Mouse (Mus musculus): ENCODE data around the gene Erich4. TPM values are rescaled to one million over a fixed set of nuclear protein-coding genes. Genes with fewer than 3 reads are reported as not detected.

Gene Erich4
- total RNA-seq (2021) (under 1 TPM in 1 of 2 experiments, not detected in 1; 0.47 TPM), polyA plus RNA-seq (2012; rRNA removed) (not detected in 2 replicates)
- long read RNA-seq, partial matches to known transcripts = 1 of 1 reads
- long read RNA-seq, other reads (novel, unspliced or antisense) = 0 of 1 reads

DNA sequence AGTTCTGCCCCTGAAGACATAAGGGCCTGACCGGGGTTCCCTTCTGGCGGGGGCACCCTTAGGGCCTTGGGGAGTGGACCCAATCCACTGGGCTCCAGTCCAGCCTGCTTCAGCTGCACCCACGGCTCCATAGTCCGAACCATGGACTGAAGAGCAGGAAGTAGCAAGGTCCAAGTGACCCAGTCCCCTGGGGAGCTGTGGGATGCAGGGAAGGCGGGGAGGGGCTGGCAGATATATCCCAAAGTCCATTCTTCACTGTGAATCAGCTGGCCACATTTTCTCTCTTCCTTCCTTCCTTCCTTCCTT is at the start of gene Erich4:
TSS of gene Erich4 (minus strand) at position 187 of the 306 bp plus-strand sequence.
- DNase-seq = peak in 1 of 2 experiments; percentile 4
- Histone ChIP-seq H3K36me3 (ENCODE audit: control insufficient read depth, insufficient read depth, low read length) (no peaks in the 10 kb centered on the region), H3K4me3 (no peak within 1 kb of the TSS), H3K27me3 (ENCODE audit: control insufficient read depth, insufficient read depth, low read length) (no peaks in the 10 kb centered on the region), H3K79me2 (replicated peaks; ENCODE audit: control insufficient read depth, insufficient read depth, low read length) (no peaks in the 10 kb centered on the region), H3K4me1 (ENCODE audit: control insufficient read depth, insufficient read depth, low read length) (peaks cover 1% of the 10 kb centered on the region; the same call in 1 of the 2 replicates), H3K9ac (ENCODE audit: low read depth, low read length) (no peak within 1 kb of the TSS), H3K27ac (no peak within 1 kb of the TSS)
- intact Hi-C loops (cut with DNase I) = loop anchor here (5.0 kb wide), 1 partner anchor 393 kb away; the partner anchor contains the start of genes Dedd2 and Zfp526
- 61% methylated on average over 5 of the region's 5 CpGs for WGBS
- no peak for TF ChIP-seq CTCF (IDR thresholded peaks at IDR 0.05)
- TF ChIP-seq POLR2A (IDR thresholded peaks at IDR 0.05; ENCODE audit: insufficient read depth, low read depth, low read length) = no peak
- TF ChIP-seq EP300 (IDR thresholded peaks at IDR 0.05; ENCODE audit: insufficient read depth, low read depth, low read length) = no peak

DNA sequence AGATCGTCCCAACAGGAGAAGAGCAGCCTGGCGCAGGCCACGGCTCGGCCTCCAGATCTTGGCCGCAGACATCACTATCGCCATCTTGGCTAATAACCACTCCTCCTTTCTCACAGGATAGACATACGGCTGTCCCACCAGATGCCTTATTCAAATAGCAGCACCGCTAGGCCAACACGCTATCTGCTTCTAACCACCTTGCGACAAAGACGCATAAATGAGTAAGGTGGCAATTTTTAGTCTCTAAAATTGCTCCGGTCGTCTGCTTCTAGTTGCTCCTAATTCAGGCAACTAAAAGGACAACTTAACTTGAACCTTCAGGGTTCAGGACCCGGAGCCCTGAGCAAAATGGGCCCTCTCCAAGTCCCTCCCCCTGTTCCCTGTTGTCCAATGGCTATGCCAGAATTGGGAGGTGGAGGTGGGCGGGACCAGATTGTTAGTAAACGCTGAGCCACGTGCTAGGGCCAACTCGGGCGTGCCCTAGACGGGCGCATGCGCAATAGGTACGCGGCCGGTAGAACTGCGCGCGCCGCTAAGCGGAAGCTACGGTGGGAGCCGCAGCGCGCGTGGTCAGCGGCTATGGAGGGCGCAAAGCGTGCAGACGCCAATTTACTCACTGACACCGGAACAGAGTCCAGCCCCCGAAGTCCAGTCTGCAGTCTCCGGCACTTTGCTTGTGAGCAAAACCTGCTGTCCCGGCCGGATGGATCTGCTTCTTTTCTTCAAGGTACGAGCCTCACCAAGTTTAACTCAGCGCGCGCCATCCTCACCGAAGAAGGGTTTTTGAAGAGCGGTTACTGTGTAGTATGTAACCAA is 43.2 kb upstream of the Erich4 start, which contains the start of the genes Bckdha and Exosc5:
TSS of gene Bckdha (minus strand) at position 325 of the 816 bp plus-strand sequence.
TSS of gene Exosc5 (plus strand) at position 508 of the 816 bp plus-strand sequence.
- peak; percentile 98 to 99 for DNase-seq
- peak; percentile 93 for TF ChIP-seq POLR2A (IDR thresholded peaks at IDR 0.05; ENCODE audit: insufficient read depth, low read depth, low read length)
- no peak for TF ChIP-seq CTCF (IDR thresholded peaks at IDR 0.05)
- peak; percentile 89 for TF ChIP-seq EP300 (IDR thresholded peaks at IDR 0.05; ENCODE audit: insufficient read depth, low read depth, low read length)
- Histone ChIP-seq H3K9ac (ENCODE audit: low read depth, low read length) (peak within 1 kb of the TSS; percentile 72), H3K79me2 (replicated peaks; ENCODE audit: control insufficient read depth, insufficient read depth, low read length) (no peaks in the 10 kb centered on the region; the same call in 1 of the 2 replicates), H3K4me1 (ENCODE audit: control insufficient read depth, insufficient read depth, low read length) (peaks cover 3% of the 10 kb centered on the region), H3K36me3 (ENCODE audit: control insufficient read depth, insufficient read depth, low read length) (peaks cover 2% of the 10 kb centered on the region; the same call in 1 of the 2 replicates), H3K4me3 (peak within 1 kb of the TSS; percentile 80), H3K27ac (peak within 1 kb of the TSS; percentile 99), H3K27me3 (ENCODE audit: control insufficient read depth, insufficient read depth, low read length) (no peaks in the 10 kb centered on the region)
- under 1% methylated on average over 50 of the region's 50 CpGs for WGBS
- intact Hi-C loops (cut with DNase I) = loop anchor here (2.0 kb wide), 2 partner anchors 32 to 60 kb away; partner anchors contain the start of genes B3gnt8 and Ccdc97

DNA sequence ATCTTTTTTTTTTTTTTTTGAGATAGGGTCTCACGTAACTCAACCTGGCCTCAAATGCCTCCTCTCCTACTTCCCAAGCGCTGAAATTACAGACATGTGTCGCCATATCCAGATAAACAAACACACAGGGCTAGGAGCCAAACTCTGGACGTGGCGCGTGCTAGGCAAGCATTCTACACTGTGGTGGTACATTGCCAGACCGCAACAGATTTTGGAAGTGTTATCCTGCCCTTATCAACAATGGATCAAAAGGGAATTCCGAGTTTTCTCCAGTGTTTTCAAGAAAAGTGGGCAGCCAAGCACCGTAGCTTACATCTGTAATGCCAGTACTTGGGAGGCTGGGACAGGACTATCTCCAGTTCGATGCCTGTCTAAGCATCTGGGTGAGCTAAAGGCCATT is 42.1 kb upstream of the Erich4 start:
- intact Hi-C loops (cut with DNase I) = loop anchor here (2.0 kb wide), 3 partner anchors 31 to 61 kb away; partner anchors contain the start of genes B3gnt8, Ccdc97 and Dmac2
- Histone ChIP-seq H3K79me2 (replicated peaks; ENCODE audit: control insufficient read depth, insufficient read depth, low read length) (no peaks in the 10 kb centered on the region; the same call in none of the 2 replicates), H3K9ac (ENCODE audit: low read depth, low read length) (peak overlapping the region; percentile 72), H3K4me1 (ENCODE audit: control insufficient read depth, insufficient read depth, low read length) (peaks cover 3% of the 10 kb centered on the region), H3K36me3 (ENCODE audit: control insufficient read depth, insufficient read depth, low read length) (peaks cover 2% of the 10 kb centered on the region; the same call in 1 of the 2 replicates), H3K27me3 (ENCODE audit: control insufficient read depth, insufficient read depth, low read length) (no peaks in the 10 kb centered on the region), H3K27ac (peak overlapping the region; percentile 99), H3K4me3 (peak overlapping the region; percentile 65)
- no peak for DNase-seq
- TF ChIP-seq POLR2A (IDR thresholded peaks at IDR 0.05; ENCODE audit: insufficient read depth, low read depth, low read length) = no peak
- TF ChIP-seq CTCF (IDR thresholded peaks at IDR 0.05) = no peak
- no peak for TF ChIP-seq EP300 (IDR thresholded peaks at IDR 0.05; ENCODE audit: insufficient read depth, low read depth, low read length)
- WGBS = 16% methylated on average over 10 of the region's 10 CpGs

DNA sequence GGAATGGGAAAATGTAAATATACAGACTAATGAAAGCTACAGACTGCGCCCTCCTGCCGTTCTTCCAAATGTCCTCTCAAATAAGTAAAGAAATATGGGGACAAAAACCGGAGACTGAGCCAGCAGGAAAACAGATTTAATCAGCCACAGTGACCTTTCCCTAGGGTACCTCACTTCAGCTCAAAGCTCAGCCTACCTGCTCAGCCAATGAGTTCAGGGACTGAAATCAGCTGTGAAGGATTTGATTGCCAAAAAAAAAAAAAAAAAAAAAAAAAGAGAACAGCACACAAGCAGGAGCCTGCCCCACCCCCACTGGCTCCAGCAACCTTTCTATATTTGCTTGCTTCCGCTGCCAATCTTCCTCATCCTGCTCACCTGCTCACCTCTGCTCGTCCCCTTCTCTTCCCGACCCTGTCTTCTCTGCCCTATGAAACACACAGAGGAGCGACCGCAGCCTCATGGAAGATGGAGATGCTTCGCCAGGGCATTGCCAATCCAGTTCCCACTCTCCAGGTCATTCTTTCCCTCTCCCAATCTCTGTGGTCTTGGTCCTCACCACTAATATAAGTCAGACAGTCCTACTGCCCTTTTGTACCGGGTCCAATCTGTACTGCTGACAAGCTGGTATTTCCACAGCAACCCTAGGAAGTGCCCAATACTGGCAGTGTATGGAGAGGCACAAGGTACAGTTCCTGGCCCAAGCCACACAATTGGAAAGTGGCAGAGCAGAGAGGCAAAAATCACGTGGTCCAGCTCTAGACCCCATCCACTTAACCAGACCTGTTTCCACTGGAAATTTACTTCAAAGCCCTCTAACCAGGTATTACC is 40.1 kb upstream of the Erich4 start:
- WGBS = 64% methylated on average over 11 of the region's 11 CpGs
- intact Hi-C loops (cut with DNase I) = loop anchor here (2.0 kb wide), 1 partner anchor 37 kb away; the partner anchor contains the start of gene Dmac2
- H3K27me3 ChIP-seq (ENCODE audit: control insufficient read depth, insufficient read depth, low read length) = no peaks in the 10 kb centered on the region
- no peak overlapping the region for H3K9ac ChIP-seq (ENCODE audit: low read depth, low read length)
- H3K4me1 ChIP-seq (ENCODE audit: control insufficient read depth, insufficient read depth, low read length) = peaks cover 3% of the 10 kb centered on the region
- TF ChIP-seq POLR2A (IDR thresholded peaks at IDR 0.05; ENCODE audit: insufficient read depth, low read depth, low read length) (no peak), CTCF (IDR thresholded peaks at IDR 0.05) (no peak), EP300 (IDR thresholded peaks at IDR 0.05; ENCODE audit: insufficient read depth, low read depth, low read length) (no peak)
- peaks cover 2% of the 10 kb centered on the region; the same call in 1 of the 2 replicates for H3K36me3 ChIP-seq (ENCODE audit: control insufficient read depth, insufficient read depth, low read length)
- H3K27ac ChIP-seq = peak overlapping the region; percentile 61
- H3K4me3 ChIP-seq = no peak overlapping the region
- DNase-seq = peak in 1 of 2 experiments; percentile 44
- no peaks in the 10 kb centered on the region; the same call in 1 of the 2 replicates for H3K79me2 ChIP-seq (replicated peaks; ENCODE audit: control insufficient read depth, insufficient read depth, low read length)

GRCm38 (mm10) chr7:25652244-25652759 is 36.6 kb upstream of the Erich4 start:
- H3K27me3 ChIP-seq (ENCODE audit: control insufficient read depth, insufficient read depth, low read length) = no peaks in the 10 kb centered on the region
- no peak for DNase-seq
- peaks cover 2% of the 10 kb centered on the region; the same call in 1 of the 2 replicates for H3K79me2 ChIP-seq (replicated peaks; ENCODE audit: control insufficient read depth, insufficient read depth, low read length)
- H3K27ac ChIP-seq = no peak overlapping the region
- H3K36me3 ChIP-seq (ENCODE audit: control insufficient read depth, insufficient read depth, low read length) = peaks cover 3% of the 10 kb centered on the region; the same call in 1 of the 2 replicates
- 79% methylated on average over 12 of the region's 12 CpGs for WGBS
- no peak for TF ChIP-seq POLR2A (IDR thresholded peaks at IDR 0.05; ENCODE audit: insufficient read depth, low read depth, low read length)
- TF ChIP-seq EP300 (IDR thresholded peaks at IDR 0.05; ENCODE audit: insufficient read depth, low read depth, low read length) = no peak
- TF ChIP-seq CTCF (IDR thresholded peaks at IDR 0.05) = no peak
- H3K9ac ChIP-seq (ENCODE audit: low read depth, low read length) = no peak overlapping the region
- H3K4me3 ChIP-seq = no peak overlapping the region
- intact Hi-C loops (cut with DNase I) = no loop called here
- peaks cover 3% of the 10 kb centered on the region for H3K4me1 ChIP-seq (ENCODE audit: control insufficient read depth, insufficient read depth, low read length)

Measured in heart, adult 2 months (tissue).